Mouse (Mus musculus) hindbrain, postnatal 0 days (tissue): ENCODE measurements around the gene Ccr7. TPM values are rescaled to one million over a fixed set of nuclear protein-coding genes. Genes with fewer than 3 reads are reported as not detected.

Source experiments
- ATAC-seq: fragments of 200-750 bp; cut with Nextera tagmentation; 2 replicates; pipeline ENCODE4 v1.8.0; 2017; ENCODE audit warnings: mild to moderate bottlenecking, moderate TSS enrichment, moderate library complexity
- DNase-seq: peaks from one replicate; pipeline ENCODE4 v3.0.0-alpha.2; 2015; ENCODE audit warnings: low spot score
- H3K27ac ChIP-seq: fragments of 300-500 bp; sonication (generic); 2 replicates; pipeline ENCODE4 v1.5.1; 2014; ENCODE audit warnings: mild to moderate bottlenecking
- H3K27me3 ChIP-seq: fragments of 300-500 bp; sonication (generic); 2 replicates; pipeline ENCODE4 v1.6.1; 2014; ENCODE audit warnings: low read length, mixed read lengths; ENCODE audit not compliant: insufficient read depth
- H3K36me3 ChIP-seq: fragments of 300-500 bp; sonication (generic); 2 replicates; pipeline ENCODE4 v1.6.1; 2014; ENCODE audit warnings: low read length, mixed read lengths; ENCODE audit not compliant: insufficient read depth
- H3K4me1 ChIP-seq: fragments of 300-500 bp; sonication (generic); 2 replicates; pipeline ENCODE4 v1.6.1; 2014; ENCODE audit warnings: antibody characterized with exemption, low read length, mixed read lengths; ENCODE audit not compliant: insufficient read depth
- H3K4me2 ChIP-seq: fragments of 300-500 bp; sonication (generic); 2 replicates; pipeline ENCODE4 v1.6.1; 2014; ENCODE audit warnings: low read depth, mild to moderate bottlenecking, low read length, moderate library complexity, mixed read lengths
- H3K4me3 ChIP-seq: fragments of 300-500 bp; sonication (generic); 2 replicates; pipeline ENCODE4 v1.5.1; 2014; ENCODE audit warnings: low read length
- H3K9ac ChIP-seq: fragments of 300-500 bp; sonication (generic); replicated peaks from 2 replicates; pipeline ENCODE4 v1.6.1; 2014; ENCODE audit warnings: mild to moderate bottlenecking, low read length, moderate library complexity, mixed read lengths
- H3K9me3 ChIP-seq: fragments of 300-500 bp; sonication (generic); 2 replicates; pipeline ENCODE4 v1.6.1; 2016; ENCODE audit warnings: low read length, mixed read lengths
- CTCF ChIP-seq: IDR thresholded peaks from 2 replicates; pipeline ENCODE4 v1.5.1; 2016; ENCODE audit warnings: antibody characterized with exemption, control low read depth, low read depth
- WGBS: fragments of 180-500 bp; shearing (Covaris S2); extraction: QIAGEN DNeasy Blood & Tissue Kit; methylation state at CpG from one replicate; pipeline ENCODE4 v1.1.7; 2014; 5-methylcytosine and 5-hydroxymethylcytosine counted together
- polyA plus RNA-seq: library from polyadenylated mRNA; unstranded; fragments of >200 nt; fragmentation: Nextera tagmentation; extraction: Ambion mirVana; gene quantifications from 2 replicates; pipeline ENCODE4 v1.2.1, GENCODE M21; 2015
- total RNA-seq: library from RNA; depleted of rRNA; stranded (reverse); fragments of >200 nt; gene quantifications from 2 replicates; pipeline ENCODE4 v1.2.3, GENCODE M21; 2014

Ccr7 gene
- total and polyA plus RNA-seq, 2 experiments from 2014 or later: not detected

DNA sequence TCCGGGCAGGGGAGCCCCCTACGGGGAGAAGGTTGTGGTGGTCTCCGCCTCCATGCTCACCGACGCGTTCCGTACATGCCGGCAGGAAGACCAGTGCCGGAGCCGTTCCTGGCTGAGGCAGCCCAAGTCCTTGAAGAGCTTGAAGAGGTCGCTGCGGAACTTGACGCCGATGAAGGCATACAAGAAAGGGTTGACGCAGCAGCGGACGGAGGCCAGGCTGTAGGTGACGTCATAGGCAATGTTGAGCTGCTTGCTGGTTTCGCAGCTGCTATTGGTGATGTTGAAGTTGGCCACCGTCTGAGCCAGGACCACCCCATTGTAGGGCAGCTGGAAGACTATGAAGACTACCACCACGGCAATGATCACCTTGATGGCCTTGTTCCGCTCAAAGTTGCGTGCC is 9.9 kb downstream of the Ccr7 start:
- TF ChIP-seq CTCF: no peak
- DNase-seq (no peak), ATAC-seq (no peak)
- 87% methylated on average over 23 of the region's 23 CpGs for WGBS
- H3K9ac ChIP-seq: no peak overlapping the region
- no peak overlapping the region for H3K4me3 ChIP-seq
- no peak overlapping the region for H3K27ac ChIP-seq
- H3K4me2 ChIP-seq: no peak overlapping the region
- H3K27me3 ChIP-seq: no peaks in the 10 kb centered on the region
- H3K9me3 ChIP-seq: no peaks in the 10 kb centered on the region
- no peaks in the 10 kb centered on the region for H3K36me3 ChIP-seq
- peaks cover 13% of the 10 kb centered on the region; the same call in 1 of the 2 replicates for H3K4me1 ChIP-seq

DNA sequence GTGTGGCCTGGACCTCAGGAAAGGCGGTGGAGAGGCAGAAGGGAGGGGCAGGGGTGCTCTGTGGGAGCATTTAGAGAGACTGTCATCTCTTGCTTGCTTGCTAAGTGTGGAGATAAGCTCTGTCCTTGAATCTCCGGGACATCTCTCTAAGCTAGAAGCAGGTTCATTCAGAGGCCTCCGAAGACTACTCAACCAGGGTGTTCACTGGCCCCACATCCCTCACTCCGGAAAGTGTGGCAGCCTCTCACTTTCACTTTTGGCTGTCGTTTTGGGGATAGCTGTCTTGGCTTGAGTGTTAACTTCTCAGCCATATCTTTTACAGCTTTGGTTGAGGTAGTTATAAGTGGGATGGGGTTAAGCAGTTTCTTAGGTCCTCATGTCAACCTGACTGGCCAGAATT is 10.4 kb downstream of the Ccr7 start:
- H3K4me3 ChIP-seq: no peak overlapping the region
- no peak for ATAC-seq
- no peak for DNase-seq
- H3K9me3 ChIP-seq: no peaks in the 10 kb centered on the region
- H3K36me3 ChIP-seq: no peaks in the 10 kb centered on the region
- H3K4me2 ChIP-seq: no peak overlapping the region
- 86% methylated on average over 5 of the region's 5 CpGs for WGBS
- no peak overlapping the region for H3K9ac ChIP-seq
- H3K4me1 ChIP-seq: peaks cover 13% of the 10 kb centered on the region; the same call in 1 of the 2 replicates
- no peak overlapping the region for H3K27ac ChIP-seq
- no peaks in the 10 kb centered on the region for H3K27me3 ChIP-seq
- TF ChIP-seq CTCF: no peak

DNA sequence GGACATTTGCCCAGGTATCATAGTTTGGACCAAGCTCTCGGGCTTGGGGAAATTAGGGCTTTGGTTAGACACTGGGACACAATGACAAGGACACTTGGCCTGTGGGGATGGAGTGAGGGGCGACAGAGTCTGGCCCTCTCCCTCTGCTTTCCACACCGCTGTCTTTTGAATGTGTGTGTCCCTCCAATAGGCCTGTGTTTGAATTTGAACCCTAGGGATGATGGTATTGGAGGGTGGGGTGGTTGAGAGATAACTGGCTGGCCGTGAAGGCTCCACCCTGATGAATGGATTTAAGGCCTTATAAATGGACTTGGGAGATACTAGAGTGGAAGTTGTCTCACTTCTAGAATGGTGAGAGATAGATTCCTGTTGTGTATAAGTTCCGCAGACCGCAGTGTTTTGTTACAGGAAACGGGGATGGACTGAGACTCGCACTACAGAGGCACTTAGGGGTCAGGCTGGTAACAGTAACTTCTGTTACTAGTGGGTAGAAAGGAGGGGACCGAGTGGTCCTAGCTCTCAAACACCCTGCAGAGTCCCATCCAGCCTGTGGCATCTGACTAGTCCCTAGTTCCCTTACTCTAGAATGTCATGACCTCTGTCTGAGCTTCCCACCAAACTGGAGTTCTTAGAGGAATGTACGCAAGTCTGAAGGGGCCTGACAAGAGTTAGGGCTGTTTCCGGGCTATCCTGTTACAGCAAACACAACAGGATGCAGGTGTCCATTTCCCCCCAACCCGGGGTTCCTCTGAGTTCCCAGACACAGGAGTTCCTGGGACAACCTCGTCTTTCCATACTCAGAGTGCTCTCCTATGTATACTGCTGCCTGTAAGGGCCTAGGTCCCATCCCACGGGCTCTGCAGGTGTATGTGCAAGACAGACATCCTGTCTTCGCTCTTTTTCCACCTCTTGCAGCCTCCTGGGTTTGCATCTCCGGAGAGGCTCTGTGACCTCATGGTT is 11.5 kb downstream of the Ccr7 start:
- Histone ChIP-seq H3K27ac (no peak overlapping the region), H3K9ac (no peak overlapping the region), H3K36me3 (no peaks in the 10 kb centered on the region), H3K4me2 (no peak overlapping the region), H3K4me1 (peaks cover 13% of the 10 kb centered on the region; the same call in 1 of the 2 replicates), H3K4me3 (no peak overlapping the region), H3K27me3 (no peaks in the 10 kb centered on the region), H3K9me3 (no peaks in the 10 kb centered on the region)
- no peak for ATAC-seq
- TF ChIP-seq CTCF: no peak
- WGBS: 75% methylated on average over 16 of the region's 16 CpGs
- no peak for DNase-seq

DNA sequence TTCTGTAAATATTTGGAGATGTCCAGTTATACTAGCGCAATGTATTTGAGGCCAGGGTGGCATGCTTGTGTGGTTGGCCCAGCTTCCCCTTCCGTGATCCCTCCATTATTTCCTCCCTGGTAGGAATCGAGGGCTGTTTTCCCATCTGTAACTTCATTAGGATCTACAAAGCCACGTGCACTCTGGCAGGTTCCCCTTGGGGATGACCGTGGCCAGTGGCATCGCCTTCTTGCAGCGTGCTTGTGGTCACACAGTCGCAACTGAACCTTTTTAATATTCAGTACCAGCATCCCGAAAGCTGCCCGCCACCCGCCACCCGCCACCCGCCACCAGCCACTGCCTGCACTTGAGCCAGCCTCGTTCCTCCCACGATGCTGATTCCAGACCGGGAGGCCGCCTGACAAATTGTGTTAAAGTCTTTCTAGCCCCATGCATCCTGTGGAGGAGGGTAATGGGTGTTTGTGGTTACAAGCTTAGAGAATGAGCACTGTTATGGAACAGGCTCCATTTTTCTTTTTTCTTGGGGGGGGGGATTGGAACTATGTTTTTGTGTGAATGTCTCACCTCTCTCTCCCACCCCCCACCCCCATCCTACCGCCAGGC is 12.3 kb downstream of the Ccr7 start:
- Histone ChIP-seq H3K4me3 (no peak overlapping the region), H3K27ac (no peak overlapping the region), H3K36me3 (no peaks in the 10 kb centered on the region), H3K9me3 (no peaks in the 10 kb centered on the region), H3K4me2 (no peak overlapping the region), H3K9ac (no peak overlapping the region), H3K4me1 (0 out of 2 replicates have a peak, but pooled peaks cover 7% of the 10 kb centered on the region), H3K27me3 (no peaks in the 10 kb centered on the region)
- no peak for TF ChIP-seq CTCF
- ATAC-seq (no peak), DNase-seq (no peak)
- 43% methylated on average over 18 of the region's 18 CpGs for WGBS

DNA sequence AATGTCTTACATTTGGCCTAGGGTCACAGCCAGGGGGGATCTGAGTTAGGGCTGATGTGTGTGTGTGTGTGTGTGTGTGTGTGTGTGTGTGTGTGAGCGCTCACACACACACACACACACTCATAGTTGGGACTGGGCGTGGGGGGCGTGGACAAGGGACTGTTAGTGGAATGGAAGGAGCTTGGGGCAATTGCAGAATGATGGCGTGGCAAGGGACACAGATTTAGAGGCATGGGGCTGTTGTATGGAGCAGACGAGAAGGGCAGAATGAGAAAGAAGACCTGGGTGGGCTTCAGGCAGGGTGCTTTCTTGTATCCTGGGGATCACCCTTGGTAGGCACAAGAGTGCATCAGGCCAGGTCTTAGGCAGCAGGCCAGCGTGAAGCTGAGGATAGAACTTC is 12.8 kb downstream of the Ccr7 start:
- H3K27me3 ChIP-seq: no peaks in the 10 kb centered on the region
- no peak for TF ChIP-seq CTCF
- no peaks in the 10 kb centered on the region for H3K36me3 ChIP-seq
- H3K9me3 ChIP-seq: no peaks in the 10 kb centered on the region
- H3K27ac ChIP-seq: no peak overlapping the region
- no peak overlapping the region for H3K9ac ChIP-seq
- DNase-seq: no peak
- no peak overlapping the region for H3K4me2 ChIP-seq
- 0 out of 2 replicates have a peak, but pooled peaks cover 6% of the 10 kb centered on the region for H3K4me1 ChIP-seq
- ATAC-seq: no peak
- H3K4me3 ChIP-seq: no peak overlapping the region
- WGBS: 89% methylated on average over 6 of the region's 6 CpGs

DNA sequence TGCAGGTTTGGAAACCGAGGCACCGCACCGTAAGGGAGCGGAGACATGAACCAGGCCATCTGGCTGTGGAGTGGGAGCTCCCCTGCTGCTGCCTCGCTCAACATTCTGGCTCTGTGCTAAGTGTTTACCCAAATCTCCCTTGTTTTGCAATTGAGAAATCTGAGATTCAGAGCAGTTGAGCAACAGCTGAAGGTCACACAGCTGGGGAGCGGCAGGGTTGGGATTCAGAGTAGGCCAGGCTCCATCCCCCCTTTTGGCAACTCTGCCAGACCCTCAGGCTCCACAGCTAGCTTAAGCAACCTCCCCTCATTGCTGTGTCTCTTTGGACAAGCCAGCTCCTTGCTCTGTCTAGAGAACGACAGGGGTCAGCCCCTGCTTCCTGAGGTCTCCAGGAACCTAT is 13.3 kb downstream of the Ccr7 start:
- Histone ChIP-seq H3K27me3 (no peaks in the 10 kb centered on the region), H3K27ac (no peak overlapping the region), H3K4me3 (no peak overlapping the region), H3K4me1 (0 out of 2 replicates have a peak, but pooled peaks cover 6% of the 10 kb centered on the region), H3K4me2 (no peak overlapping the region), H3K9ac (no peak overlapping the region), H3K36me3 (no peaks in the 10 kb centered on the region), H3K9me3 (no peaks in the 10 kb centered on the region)
- no peak for TF ChIP-seq CTCF
- 57% methylated on average over 7 of the region's 7 CpGs for WGBS
- no peak for DNase-seq
- ATAC-seq: no peak

DNA sequence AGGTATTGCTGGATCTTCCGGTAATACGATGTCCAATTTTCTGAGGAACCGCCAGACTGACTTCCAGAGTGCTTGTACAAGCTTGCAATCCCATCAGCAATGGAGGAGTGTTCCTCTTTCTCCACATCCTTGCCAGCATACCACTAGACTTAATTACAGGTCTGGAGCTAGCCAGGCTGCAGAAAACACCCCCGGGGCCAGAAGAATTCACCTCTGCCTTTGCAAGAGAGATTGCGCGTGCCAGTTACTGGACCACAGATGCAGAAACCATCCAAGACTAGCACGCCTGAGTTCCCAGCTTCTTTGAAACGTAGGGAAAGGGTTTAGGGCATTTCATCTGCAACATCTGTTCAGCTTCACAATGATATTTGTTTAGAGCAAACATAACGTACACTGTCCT is 15.9 kb downstream of the Ccr7 start:
- Histone ChIP-seq H3K9me3 (no peaks in the 10 kb centered on the region), H3K27me3 (no peaks in the 10 kb centered on the region), H3K4me3 (no peak overlapping the region), H3K36me3 (no peaks in the 10 kb centered on the region), H3K4me1 (0 out of 2 replicates have a peak, but pooled peaks cover 6% of the 10 kb centered on the region), H3K27ac (no peak overlapping the region), H3K4me2 (no peak overlapping the region), H3K9ac (no peak overlapping the region)
- no peak for TF ChIP-seq CTCF
- DNase-seq (no peak), ATAC-seq (no peak)
- WGBS: 81% methylated on average over 9 of the region's 9 CpGs
